Mouse (Mus musculus) stomach, postnatal 0 days (tissue): ENCODE measurements around the gene Defb9. TPM values are rescaled to one million over a fixed set of nuclear protein-coding genes. Genes with fewer than 3 reads are reported as not detected.

Experiments
- polyA plus RNA-seq: library from polyadenylated mRNA; unstranded; fragments of >200 nt; fragmentation: Nextera tagmentation; extraction: Ambion mirVana; gene quantifications from 2 replicates; pipeline ENCODE4 v1.2.1, GENCODE M21; 2015

The Defb9 gene
- polyA plus RNA-seq, 1 experiment from 2014 or later = not detected

Other genes starting within 250 kb of the Defb9 start
- gene Defa17, start 229.6 kb downstream of the Defb9 start, polyA plus RNA-seq = not detected in 2 replicates
- not detected in 2 replicates for gene Defa34, start 219.6 kb downstream of the Defb9 start, polyA plus RNA-seq
- gene AY761184, start 181.8 kb downstream of the Defb9 start, polyA plus RNA-seq = not detected in 2 replicates
- gene Defa24, start 150.9 kb downstream of the Defb9 start, polyA plus RNA-seq = not detected in 2 replicates
- gene Defb50, start 61.9 kb downstream of the Defb9 start, polyA plus RNA-seq = not detected in 2 replicates
- not detected in 2 replicates for gene Defb2, start 45.5 kb downstream of the Defb9 start, polyA plus RNA-seq
- not detected in 2 replicates for gene Defb10, start 26.5 kb downstream of the Defb9 start, polyA plus RNA-seq
- not detected in 2 replicates for gene Defb11, start 21.0 kb upstream of the Defb9 start, polyA plus RNA-seq
- not detected in 2 replicates for gene Defb15, start 47.3 kb upstream of the Defb9 start, polyA plus RNA-seq
- not detected in 2 replicates for gene Defb35, start 52.9 kb upstream of the Defb9 start, polyA plus RNA-seq
- not detected in 2 replicates for gene Defb13, start 61.3 kb upstream of the Defb9 start, polyA plus RNA-seq
- gene Fam90a1a, start 73.3 kb upstream of the Defb9 start, polyA plus RNA-seq = not detected in 2 replicates
- not detected in 2 replicates for gene Ccdc70, start 84.4 kb upstream of the Defb9 start, polyA plus RNA-seq
- gene Atp7b, start 174.9 kb upstream of the Defb9 start, polyA plus RNA-seq = 5.1 and 5.9 TPM in 2 replicates
- gene Alg11, start 175.3 kb upstream of the Defb9 start, polyA plus RNA-seq = 14.6 and 16.1 TPM in 2 replicates
- gene Nek5, start 239.6 kb upstream of the Defb9 start, polyA plus RNA-seq = 0.21 and 0.23 TPM in 2 replicates